Mouse (Mus musculus): ENCODE data around the gene Ncor2. TPM values are rescaled to one million over a fixed set of nuclear protein-coding genes. Genes with fewer than 3 reads are reported as not detected.

Ncor2 gene
- total RNA-seq, 2 experiments from 2014 or later = 171 to 175 TPM

- intact Hi-C loops (cut with DNase I) = no loop called here
- DNase-seq (ENCODE audit: low spot score in 2 of 2) = no peak
These were observed 98.2 kb downstream of the Ncor2 start for GRCm38 (mm10) chr5:125080787-125081317.

GRCm38 (mm10) chr5:125080352-125080751 is 98.7 kb downstream of the Ncor2 start:
- no peak for DNase-seq (ENCODE audit: low spot score in 2 of 2)
- intact Hi-C loops (cut with DNase I) = no loop called here

GRCm38 (mm10) chr5:125078220-125078619 is 100.8 kb downstream of the Ncor2 start:
- DNase-seq (ENCODE audit: low spot score in 2 of 2) = no peak

GRCm38 (mm10) chr5:125076183-125076582 is 102.8 kb downstream of the Ncor2 start:
- no peak for DNase-seq (ENCODE audit: low spot score in 2 of 2)
- intact Hi-C loops (cut with DNase I) = no loop called here

More at GRCm38 (mm10) chr5:125078220-125078619, 100.8 kb downstream of the Ncor2 start:
- intact Hi-C loops (cut with DNase I) = no loop called here

GRCm38 (mm10) chr5:125074571-125075171 is 104.3 kb downstream of the Ncor2 start:
- intact Hi-C loops (cut with DNase I) = no loop called here
- no peak for DNase-seq (ENCODE audit: low spot score in 2 of 2)

- no peak for DNase-seq (ENCODE audit: low spot score in 2 of 2)
- intact Hi-C loops (cut with DNase I) = no loop called here
These were observed 105.1 kb downstream of the Ncor2 start for GRCm38 (mm10) chr5:125073896-125074295.

GRCm38 (mm10) chr5:125073335-125073734 is 105.7 kb downstream of the Ncor2 start:
- no peak for DNase-seq (ENCODE audit: low spot score in 2 of 2)
- intact Hi-C loops (cut with DNase I) = no loop called here

- no peak for DNase-seq (ENCODE audit: low spot score in 2 of 2)
- intact Hi-C loops (cut with DNase I) = no loop called here
These were observed 106.6 kb downstream of the Ncor2 start for GRCm38 (mm10) chr5:125072425-125072824.

GRCm38 (mm10) chr5:125071919-125072318 is 107.1 kb downstream of the Ncor2 start:
- no peak for DNase-seq (ENCODE audit: low spot score in 2 of 2)
- intact Hi-C loops (cut with DNase I) = no loop called here

- no peak for DNase-seq (ENCODE audit: low spot score in 2 of 2)
- intact Hi-C loops (cut with DNase I) = no loop called here
These were observed 108.6 kb downstream of the Ncor2 start for GRCm38 (mm10) chr5:125070399-125070798.

GRCm38 (mm10) chr5:125069916-125070315 is 109.1 kb downstream of the Ncor2 start:
- intact Hi-C loops (cut with DNase I) = loop anchor here (5.0 kb wide), 1 partner anchor 107 kb away; the partner anchor contains the start of gene Ncor2
- no peak for DNase-seq (ENCODE audit: low spot score in 2 of 2)

- DNase-seq (ENCODE audit: low spot score in 2 of 2) = no peak
- intact Hi-C loops (cut with DNase I) = loop anchor here (5.0 kb wide), 1 partner anchor 108 kb away; the partner anchor contains the start of gene Ncor2
These were observed 109.6 kb downstream of the Ncor2 start for GRCm38 (mm10) chr5:125069426-125069825.

GRCm38 (mm10) chr5:125068371-125068951 is 110.6 kb downstream of the Ncor2 start:
- intact Hi-C loops (cut with DNase I) = loop anchor here (5.0 kb wide), 1 partner anchor 109 kb away; the partner anchor contains the start of gene Ncor2
- DNase-seq (ENCODE audit: low spot score in 2 of 2) = no peak

GRCm38 (mm10) chr5:125067673-125068072 is 111.3 kb downstream of the Ncor2 start:
- no peak for DNase-seq (ENCODE audit: low spot score in 2 of 2)
- intact Hi-C loops (cut with DNase I) = loop anchor here (5.0 kb wide), 1 partner anchor 110 kb away; the partner anchor contains the start of gene Ncor2

GRCm38 (mm10) chr5:125066479-125067471 is 112.2 kb downstream of the Ncor2 start:
- intact Hi-C loops (cut with DNase I) = loop anchor here (5.0 kb wide), 1 partner anchor 111 kb away; the partner anchor contains the start of gene Ncor2
- peak; percentile 81 to 85 for DNase-seq (ENCODE audit: low spot score in 2 of 2)

- peak; percentile 60 to 73 for DNase-seq (ENCODE audit: low spot score in 2 of 2)
- intact Hi-C loops (cut with DNase I) = no loop called here
These were observed 116.0 kb downstream of the Ncor2 start for GRCm38 (mm10) chr5:125063015-125063414.

GRCm38 (mm10) chr5:125058267-125058668 is 120.8 kb downstream of the Ncor2 start:
- peak; percentile 72 to 78 for DNase-seq (ENCODE audit: low spot score in 2 of 2)
- intact Hi-C loops (cut with DNase I) = loop anchor here (5.0 kb wide), 1 partner anchor 209 kb away; no protein-coding TSS in a partner anchor

- intact Hi-C loops (cut with DNase I) = loop anchor here (5.0 kb wide), 1 partner anchor 210 kb away; no protein-coding TSS in a partner anchor
- peak in 1 of 2 experiments; percentile 22 for DNase-seq (ENCODE audit: low spot score in 2 of 2)
These were observed 121.3 kb downstream of the Ncor2 start for GRCm38 (mm10) chr5:125057555-125058266.

All from left cerebral cortex, postnatal 14 days (tissue).